Mouse (Mus musculus) embryo, embryonic 10 days (tissue): ENCODE results near the gene Ldhc.
"Not testable (repeated sequence)": the region's sequence is repeated elsewhere in the genome, so short reads cannot be mapped to it uniquely, and the experiment has no call there.

Experiments used
- DNase-seq: peaks from one replicate; pipeline ENCODE4 v3.0.0-alpha.2; 2015; ENCODE audit warnings: low spot score

Ldhc gene

GRCm38 (mm10) chr7:46860996-46861395, at the start of gene Ldhc:
TSS of gene Ldhc (plus strand) at chr7:46861203.
- DNase-seq: no peak

GRCm38 (mm10) chr7:46814012-46814411, 47.0 kb upstream of the Ldhc start:
- DNase-seq: no peak

GRCm38 (mm10) chr7:46820876-46821632, 39.9 kb upstream of the Ldhc start:
- DNase-seq: not testable (repeated sequence)

- no peak for DNase-seq
Measured at GRCm38 (mm10) chr7:46827046-46827802, 33.8 kb upstream of the Ldhc start.

- DNase-seq: no peak
Measured at GRCm38 (mm10) chr7:46827803-46828184, 33.2 kb upstream of the Ldhc start.

GRCm38 (mm10) chr7:46829911-46830310, 31.1 kb upstream of the Ldhc start:
- DNase-seq: no peak

- peak; percentile 37 for DNase-seq
Measured at GRCm38 (mm10) chr7:46830799-46831590, 30.0 kb upstream of the Ldhc start.

- no peak for DNase-seq
Measured at GRCm38 (mm10) chr7:46831693-46832092, 29.3 kb upstream of the Ldhc start.

- not testable (repeated sequence) for DNase-seq
Measured at GRCm38 (mm10) chr7:46832112-46832810, 28.7 kb upstream of the Ldhc start.

- peak; percentile 75 for DNase-seq
Measured at GRCm38 (mm10) chr7:46833266-46833665, 27.7 kb upstream of the Ldhc start.

- DNase-seq: no peak
Measured at GRCm38 (mm10) chr7:46833670-46834255, 27.2 kb upstream of the Ldhc start.

- DNase-seq: peak; percentile 41
Measured at GRCm38 (mm10) chr7:46834994-46835610, 25.9 kb upstream of the Ldhc start.

GRCm38 (mm10) chr7:46836357-46836756, 24.6 kb upstream of the Ldhc start:
- DNase-seq: no peak

- DNase-seq: no peak
Measured at GRCm38 (mm10) chr7:46837073-46837472, 23.9 kb upstream of the Ldhc start.

GRCm38 (mm10) chr7:46838104-46838671, 22.8 kb upstream of the Ldhc start:
- peak; percentile 70 for DNase-seq

- peak; percentile 67 for DNase-seq
Measured at GRCm38 (mm10) chr7:46838891-46839302, 22.1 kb upstream of the Ldhc start.

- no peak for DNase-seq
Measured at GRCm38 (mm10) chr7:46839446-46839845, 21.6 kb upstream of the Ldhc start.

GRCm38 (mm10) chr7:46839861-46840260, 21.1 kb upstream of the Ldhc start:
- no peak for DNase-seq

- DNase-seq: no peak
Measured at GRCm38 (mm10) chr7:46840326-46840725, 20.7 kb upstream of the Ldhc start.

GRCm38 (mm10) chr7:46840787-46841525, 20.0 kb upstream of the Ldhc start, which contains the start of gene Ldha:
TSS of gene Ldha (plus strand) at chr7:46841475.
- no peak for DNase-seq
